Mouse (Mus musculus) kidney, embryonic 16.5 days (tissue): Measurements from ENCODE around the gene Prdm16. TPM values are rescaled to one million over a fixed set of nuclear protein-coding genes. Genes with fewer than 3 reads are reported as not detected.
A peak's percentile ranks its signal among the peaks of the same experiment; 100 is the strongest.

Experiments used
- ATAC-seq: fragments of 200-750 bp; cut with Nextera tagmentation; 2 replicates; pipeline ENCODE4 v1.8.0; 2017; ENCODE audit warnings: moderate TSS enrichment; ENCODE audit not compliant: low FRiP score, low TSS enrichment
- H3K27ac ChIP-seq: fragments of 300-500 bp; sonication (generic); 2 replicates; pipeline ENCODE4 v1.5.1; 2014; ENCODE audit warnings: low read length
- H3K27me3 ChIP-seq: fragments of 300-500 bp; sonication (generic); 2 replicates; pipeline ENCODE4 v1.6.1; 2014; ENCODE audit warnings: low read length, control low read depth, mixed read lengths; ENCODE audit not compliant: insufficient read depth
- H3K36me3 ChIP-seq: fragments of 300-500 bp; sonication (generic); 2 replicates; pipeline ENCODE4 v1.6.1; 2014; ENCODE audit warnings: low read length, control low read depth, mixed read lengths; ENCODE audit not compliant: insufficient read depth
- H3K4me1 ChIP-seq: fragments of 300-500 bp; sonication (generic); 2 replicates; pipeline ENCODE4 v1.6.1; 2014; ENCODE audit warnings: low read length, control low read depth, mixed read lengths; ENCODE audit not compliant: insufficient read depth
- H3K4me2 ChIP-seq: fragments of 300-500 bp; sonication (generic); replicated peaks from 2 replicates; pipeline ENCODE4 v1.6.1; 2014; ENCODE audit warnings: low read depth, low read length
- H3K4me3 ChIP-seq: fragments of 300-500 bp; sonication (generic); 2 replicates; pipeline ENCODE4 v1.5.1; 2014; ENCODE audit warnings: mild to moderate bottlenecking, low read length
- H3K9ac ChIP-seq: fragments of 300-500 bp; sonication (generic); replicated peaks from 2 replicates; pipeline ENCODE4 v1.6.1; 2014; ENCODE audit warnings: low read length
- H3K9me3 ChIP-seq: fragments of 300-500 bp; sonication (generic); 2 replicates; pipeline ENCODE4 v1.6.1; 2016; ENCODE audit warnings: low read length, control low read depth
- WGBS: fragments of 180-500 bp; shearing (Covaris S2); extraction: QIAGEN DNeasy Blood & Tissue Kit; methylation state at CpG from one replicate; pipeline ENCODE4 v1.1.7; 2014; 5-methylcytosine and 5-hydroxymethylcytosine counted together
- polyA plus RNA-seq: library from polyadenylated mRNA; unstranded; fragments of >200 nt; fragmentation: Nextera tagmentation; extraction: Ambion mirVana; gene quantifications from 2 replicates; pipeline ENCODE4 v1.2.1, GENCODE M21; 2015

The Prdm16 gene
- polyA plus RNA-seq, 1 experiment from 2014 or later = 22.3 TPM

DNA sequence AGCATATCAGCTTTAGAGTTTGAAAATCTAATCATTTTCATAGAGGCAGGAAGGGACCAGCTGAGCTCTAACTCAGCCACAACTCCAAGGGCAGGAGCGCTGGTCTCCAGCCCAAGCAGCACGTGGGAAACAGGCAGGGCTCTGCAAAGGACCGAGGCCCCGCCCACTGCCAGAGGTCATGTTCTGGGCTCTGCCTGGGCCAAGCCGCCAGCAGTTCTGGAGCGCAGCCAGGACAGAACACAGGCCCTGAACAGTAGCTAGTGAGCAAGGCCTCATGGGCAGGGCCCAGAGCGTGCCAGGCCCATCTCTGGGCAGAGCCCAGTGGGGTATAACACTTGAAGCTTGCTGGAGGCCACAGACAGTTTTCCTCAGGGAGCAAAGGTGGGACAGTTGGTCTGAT is 139.7 kb downstream of the Prdm16 start:
- H3K27me3 ChIP-seq = peaks cover 50% of the 10 kb centered on the region
- peak overlapping the region; percentile 69 for H3K27ac ChIP-seq
- WGBS = 13% methylated on average over 7 of the region's 7 CpGs
- no peak overlapping the region for H3K4me3 ChIP-seq
- no peaks in the 10 kb centered on the region for H3K9me3 ChIP-seq
- peak; percentile 73 for ATAC-seq
- H3K4me2 ChIP-seq = no peak overlapping the region
- H3K9ac ChIP-seq = no peak overlapping the region; the same call in 1 of the 2 replicates
- H3K36me3 ChIP-seq = no peaks in the 10 kb centered on the region
- H3K4me1 ChIP-seq = peaks cover 69% of the 10 kb centered on the region

DNA sequence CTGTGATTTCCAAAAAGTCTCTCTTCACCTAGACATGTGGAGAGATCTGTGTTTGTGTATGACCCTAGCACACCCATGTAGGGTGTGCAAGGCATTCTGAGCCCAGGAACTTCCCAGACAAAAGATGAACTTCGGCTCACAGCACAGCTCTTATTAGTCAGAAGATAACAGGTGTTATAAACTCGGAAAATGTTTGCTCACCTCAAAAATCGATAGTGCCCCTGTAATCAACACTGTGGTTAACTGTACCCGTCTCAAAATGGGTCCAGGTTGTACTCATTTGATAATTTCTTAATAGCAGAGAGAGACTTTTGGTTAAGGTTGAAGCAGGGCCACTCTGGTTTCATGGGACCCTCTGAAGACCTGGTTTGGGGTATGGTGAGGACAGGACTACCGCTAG is 140.2 kb downstream of the Prdm16 start:
- no peak overlapping the region for H3K4me2 ChIP-seq
- peaks cover 50% of the 10 kb centered on the region for H3K27me3 ChIP-seq
- ATAC-seq = no peak
- peaks cover 65% of the 10 kb centered on the region for H3K4me1 ChIP-seq
- H3K36me3 ChIP-seq = no peaks in the 10 kb centered on the region
- 88% methylated on average over 5 of the region's 5 CpGs for WGBS
- peak overlapping the region; percentile 69; the same call in 1 of the 2 replicates for H3K27ac ChIP-seq
- no peak overlapping the region; the same call in 1 of the 2 replicates for H3K9ac ChIP-seq
- no peak overlapping the region for H3K4me3 ChIP-seq
- no peaks in the 10 kb centered on the region for H3K9me3 ChIP-seq

DNA sequence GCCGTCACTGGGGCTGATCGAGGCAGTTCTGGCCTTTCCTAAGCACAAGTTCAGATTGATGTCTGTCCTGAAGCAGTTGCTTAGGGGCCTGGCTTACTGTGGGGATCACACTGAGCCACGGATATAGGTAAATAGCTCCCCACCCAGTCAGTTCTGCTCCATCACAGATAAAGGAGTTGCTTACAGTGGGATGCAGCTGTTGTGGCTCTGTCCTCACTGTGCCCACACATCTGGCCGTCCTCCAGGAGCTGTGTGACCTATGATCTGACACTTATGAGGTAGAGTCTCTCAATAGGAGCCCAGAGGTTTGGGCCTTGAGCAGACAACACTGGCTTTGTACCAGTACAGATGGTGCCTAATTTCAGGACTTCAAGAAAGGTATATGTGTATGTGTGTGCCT is 142.7 kb downstream of the Prdm16 start:
- no peak for ATAC-seq
- 0 out of 2 replicates have a peak overlapping the region, but pooled peaks have one; percentile 9 for H3K27ac ChIP-seq
- H3K9ac ChIP-seq = no peak overlapping the region
- H3K36me3 ChIP-seq = no peaks in the 10 kb centered on the region
- H3K9me3 ChIP-seq = no peaks in the 10 kb centered on the region
- H3K4me2 ChIP-seq = no peak overlapping the region
- H3K27me3 ChIP-seq = peaks cover 61% of the 10 kb centered on the region
- H3K4me1 ChIP-seq = peaks cover 41% of the 10 kb centered on the region
- H3K4me3 ChIP-seq = no peak overlapping the region
- WGBS = 61% methylated on average over 4 of the region's 4 CpGs

DNA sequence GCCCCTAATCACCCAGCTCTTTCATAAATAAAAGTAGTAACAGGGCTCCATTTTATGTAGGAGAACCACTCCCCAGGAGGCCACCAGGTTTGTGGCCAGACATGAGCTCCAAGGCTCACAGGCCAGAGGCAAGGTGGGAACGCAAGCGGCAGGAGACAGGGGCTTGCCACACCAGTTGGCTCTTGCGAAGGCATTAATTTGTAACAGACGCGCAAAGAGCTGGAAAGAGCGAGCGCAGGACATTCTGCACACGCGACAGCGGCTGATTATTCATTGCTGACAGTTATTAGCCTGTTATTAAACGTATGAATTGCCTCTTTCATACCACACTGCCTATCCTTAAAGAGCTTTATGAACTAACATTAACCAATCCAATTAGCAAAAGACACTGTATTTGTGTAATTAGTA is 144.0 kb downstream of the Prdm16 start:
- Histone ChIP-seq H3K36me3 (no peaks in the 10 kb centered on the region), H3K9me3 (no peaks in the 10 kb centered on the region), H3K4me1 (peaks cover 33% of the 10 kb centered on the region), H3K4me3 (no peak overlapping the region), H3K4me2 (no peak overlapping the region), H3K27me3 (peaks cover 73% of the 10 kb centered on the region), H3K9ac (no peak overlapping the region), H3K27ac (peak overlapping the region; percentile 14; the same call in 1 of the 2 replicates)
- 0 out of 2 replicates have a peak, but pooled peaks have one; percentile 12 for ATAC-seq
- WGBS = 44% methylated on average over 11 of the region's 11 CpGs

DNA sequence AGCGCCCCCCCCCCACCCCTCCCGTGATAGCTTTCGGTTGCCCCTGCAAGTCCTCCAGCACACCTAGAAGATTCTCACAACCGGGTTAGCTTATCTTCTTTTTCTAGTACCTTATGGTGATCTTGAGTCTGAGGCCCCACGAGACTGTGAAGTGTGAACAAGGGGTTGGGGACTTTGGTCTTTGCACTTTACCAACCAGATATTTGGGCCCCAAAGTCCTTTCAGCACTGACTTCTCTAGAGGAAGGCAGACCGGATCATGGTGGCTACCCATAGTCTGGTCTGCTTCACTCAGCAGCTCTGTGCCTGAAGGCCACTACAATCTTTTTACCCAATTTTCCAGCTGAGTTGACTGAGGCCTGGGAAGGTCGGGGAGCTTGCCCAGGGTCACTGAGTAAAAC is 144.4 kb downstream of the Prdm16 start:
- WGBS = 54% methylated on average over 7 of the region's 7 CpGs
- Histone ChIP-seq H3K9ac (no peak overlapping the region), H3K9me3 (no peaks in the 10 kb centered on the region), H3K27me3 (peaks cover 77% of the 10 kb centered on the region), H3K27ac (no peak overlapping the region), H3K36me3 (no peaks in the 10 kb centered on the region), H3K4me2 (no peak overlapping the region), H3K4me1 (peaks cover 28% of the 10 kb centered on the region), H3K4me3 (no peak overlapping the region)
- 0 out of 2 replicates have a peak, but pooled peaks have one; percentile 24 for ATAC-seq

DNA sequence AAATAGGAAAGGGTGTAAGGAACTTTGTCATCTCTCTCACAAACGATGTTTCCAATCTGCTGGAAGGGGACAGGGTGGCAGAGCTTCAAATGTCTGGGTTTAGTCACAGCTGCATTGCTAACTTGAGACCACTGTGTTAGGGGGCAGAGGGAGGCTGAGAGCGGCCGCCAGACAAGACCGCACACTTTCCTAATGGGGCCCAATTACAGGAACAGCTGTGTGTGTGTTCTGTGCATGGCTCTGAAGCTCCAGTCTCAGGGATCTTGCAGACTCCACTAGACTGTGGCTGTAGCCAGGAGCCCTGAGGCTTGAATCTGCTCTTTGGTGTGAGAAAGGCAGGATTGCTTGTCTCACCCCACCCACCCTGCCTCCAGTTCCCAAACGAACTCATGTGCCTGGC is 148.6 kb downstream of the Prdm16 start:
- Histone ChIP-seq H3K4me2 (no peak overlapping the region), H3K27ac (no peak overlapping the region), H3K36me3 (no peaks in the 10 kb centered on the region), H3K27me3 (peaks cover 85% of the 10 kb centered on the region), H3K4me1 (peaks cover 18% of the 10 kb centered on the region), H3K9ac (no peak overlapping the region), H3K9me3 (no peaks in the 10 kb centered on the region), H3K4me3 (no peak overlapping the region)
- 25% methylated on average over 5 of the region's 5 CpGs for WGBS
- no peak for ATAC-seq

DNA sequence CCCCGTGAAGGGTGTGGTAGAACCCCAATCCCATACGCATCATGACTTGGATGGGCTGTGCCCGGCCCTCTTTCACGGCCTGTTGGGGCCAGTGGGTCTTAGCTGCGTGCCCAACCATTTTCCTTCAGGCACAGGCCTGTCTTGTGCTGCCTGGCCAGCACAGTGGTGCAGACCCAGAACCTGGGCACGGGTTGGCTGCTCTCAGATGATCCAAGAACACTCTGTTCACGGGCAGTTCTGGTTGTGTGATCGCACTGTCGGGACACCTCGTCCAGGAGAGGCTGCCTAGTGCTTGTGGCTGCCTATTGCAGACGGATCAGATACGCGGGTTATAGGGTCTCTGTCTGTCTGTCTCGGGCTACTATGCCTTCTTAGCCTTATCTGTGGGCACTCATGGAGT is 154.0 kb downstream of the Prdm16 start:
- no peak overlapping the region for H3K4me3 ChIP-seq
- no peak overlapping the region for H3K4me2 ChIP-seq
- 59% methylated on average over 14 of the region's 14 CpGs for WGBS
- H3K4me1 ChIP-seq = peaks cover 59% of the 10 kb centered on the region
- H3K27ac ChIP-seq = no peak overlapping the region
- peaks cover 56% of the 10 kb centered on the region for H3K27me3 ChIP-seq
- no peaks in the 10 kb centered on the region for H3K36me3 ChIP-seq
- peak; percentile 35 for ATAC-seq
- 0 out of 2 replicates have a peak overlapping the region, but pooled peaks have one; percentile 9 for H3K9ac ChIP-seq
- no peaks in the 10 kb centered on the region for H3K9me3 ChIP-seq

DNA sequence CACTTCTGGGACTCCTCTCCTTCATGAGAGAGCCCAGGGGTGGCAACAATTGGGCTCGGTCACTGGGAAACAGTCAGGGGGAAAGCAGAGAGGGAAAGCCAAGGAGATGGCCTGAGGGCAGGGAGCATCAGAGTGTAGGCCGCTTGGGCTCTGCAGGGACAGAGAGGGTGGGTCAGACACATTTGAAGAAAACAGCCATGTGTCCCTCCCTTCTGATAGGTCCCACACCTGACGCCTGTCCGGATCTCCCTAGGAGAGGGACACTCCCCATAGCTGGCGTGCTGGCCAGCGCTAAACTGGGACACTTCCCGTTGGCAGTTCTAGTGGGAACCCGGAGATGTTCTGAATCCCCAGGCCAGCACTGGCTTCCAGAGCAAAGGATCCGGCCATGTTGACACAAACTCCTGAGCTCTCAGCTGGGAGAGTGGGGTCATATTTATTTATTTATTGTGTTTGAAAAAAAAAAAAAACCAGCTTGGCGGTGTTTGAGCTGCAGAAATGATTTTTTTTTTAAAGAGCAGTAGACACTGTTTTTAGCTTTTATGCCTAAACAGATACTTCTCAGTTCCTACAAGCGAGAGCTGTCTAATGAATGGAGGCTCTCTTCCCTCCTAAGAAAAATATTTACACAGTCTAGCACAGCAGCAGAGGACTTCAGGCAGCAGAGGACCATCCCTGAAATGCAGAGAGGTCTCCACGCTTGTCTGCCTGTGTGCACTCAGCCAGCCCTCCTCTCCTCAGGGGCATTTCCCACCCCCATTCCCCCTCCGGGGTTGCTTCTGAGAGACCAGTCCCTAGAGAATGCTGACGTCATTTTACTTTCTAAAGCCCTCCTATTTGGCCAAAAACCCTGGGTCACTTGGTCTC is 154.7 kb downstream of the Prdm16 start:
- peaks cover 49% of the 10 kb centered on the region for H3K27me3 ChIP-seq
- no peak overlapping the region for H3K4me3 ChIP-seq
- WGBS = 16% methylated on average over 14 of the region's 14 CpGs

DNA sequence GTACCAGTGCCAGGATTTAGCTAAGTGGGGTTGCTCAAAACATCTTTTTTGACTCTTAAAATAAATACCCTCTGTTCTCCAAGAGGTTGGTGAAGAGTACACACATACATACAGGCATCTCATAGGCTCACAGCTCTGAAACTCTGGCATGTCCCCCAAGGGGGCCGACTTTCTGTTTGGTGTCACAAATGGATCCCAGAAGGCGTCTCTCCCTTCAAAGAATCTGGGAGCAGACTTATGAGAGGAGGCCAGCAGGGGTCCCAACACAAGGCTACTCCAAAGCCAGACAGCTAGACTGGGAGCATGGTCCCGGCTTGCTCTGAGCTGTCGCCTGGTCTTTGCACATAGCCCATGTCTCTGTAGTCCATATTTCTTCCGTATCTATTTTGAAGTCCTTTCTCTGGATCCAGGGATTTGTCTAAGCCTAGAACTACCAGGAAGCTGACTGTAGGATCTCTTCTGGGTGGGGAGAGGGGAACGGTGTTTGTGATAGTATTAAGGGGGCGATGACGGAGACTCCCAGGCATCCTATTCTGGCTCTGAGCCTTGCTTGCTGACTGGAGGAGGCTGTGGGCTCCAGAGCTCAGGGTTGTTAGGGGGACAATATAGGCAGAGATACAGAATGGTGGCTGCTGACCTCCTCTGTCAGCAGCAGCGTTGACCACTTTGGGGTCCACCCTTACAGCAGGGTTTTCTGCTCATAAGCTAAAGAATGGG is 156.0 kb downstream of the Prdm16 start:
- Histone ChIP-seq H3K27me3 (peaks cover 53% of the 10 kb centered on the region), H3K36me3 (no peaks in the 10 kb centered on the region), H3K27ac (peak overlapping the region; percentile 90), H3K9ac (no peak overlapping the region), H3K4me2 (no peak overlapping the region), H3K9me3 (no peaks in the 10 kb centered on the region), H3K4me3 (no peak overlapping the region), H3K4me1 (peaks cover 61% of the 10 kb centered on the region)
- ATAC-seq = no peak
- 58% methylated on average over 9 of the region's 9 CpGs for WGBS

More for the DNA sequence above, 154.7 kb downstream of the Prdm16 start:
- 0 out of 2 replicates have a peak overlapping the region, but pooled peaks have one; percentile 9 for H3K9ac ChIP-seq
- H3K4me2 ChIP-seq = no peak overlapping the region
- peak; percentile 66 for ATAC-seq
- peaks cover 61% of the 10 kb centered on the region for H3K4me1 ChIP-seq
- H3K36me3 ChIP-seq = no peaks in the 10 kb centered on the region
- H3K9me3 ChIP-seq = no peaks in the 10 kb centered on the region
- H3K27ac ChIP-seq = no peak overlapping the region
